Mouse (Mus musculus) forebrain, embryonic 14.5 days (tissue): Measurements from ENCODE around the gene Hdac10. TPM values are rescaled to one million over a fixed set of nuclear protein-coding genes. Genes with fewer than 3 reads are reported as not detected.

Source experiments
- ATAC-seq: fragments of 200-750 bp; cut with Nextera tagmentation; 2 replicates; pipeline ENCODE4 v1.8.0; 2017; ENCODE audit warnings: mild to moderate bottlenecking, moderate library complexity
- DNase-seq: peaks from one replicate; pipeline ENCODE4 v3.0.0-alpha.2; 2015; ENCODE audit warnings: low spot score
- H3K27ac ChIP-seq: fragments of 300-500 bp; sonication (generic); 2 replicates; pipeline ENCODE4 v1.5.1; 2014; ENCODE audit warnings: low read depth, mild to moderate bottlenecking, control low read depth, low read length, moderate library complexity
- H3K27me3 ChIP-seq: fragments of 300-500 bp; sonication (generic); replicated peaks from 2 replicates; pipeline ENCODE4 v1.6.1; 2014; ENCODE audit warnings: low read length, control low read depth, mixed read lengths; ENCODE audit not compliant: control insufficient read depth, insufficient read depth
- H3K36me3 ChIP-seq: fragments of 300-500 bp; sonication (generic); 2 replicates; pipeline ENCODE4 v1.6.1; 2014; ENCODE audit warnings: low read length, control low read depth; ENCODE audit not compliant: control insufficient read depth, insufficient read depth
- H3K4me1 ChIP-seq: fragments of 300-500 bp; sonication (generic); 2 replicates; pipeline ENCODE4 v1.6.1; 2014; ENCODE audit warnings: antibody characterized with exemption, low read length, control low read depth; ENCODE audit not compliant: control insufficient read depth, insufficient read depth
- H3K4me2 ChIP-seq: fragments of 300-500 bp; sonication (generic); 2 replicates; pipeline ENCODE4 v1.6.1; 2014; ENCODE audit warnings: mild to moderate bottlenecking, control low read depth, low read length
- H3K4me3 ChIP-seq: fragments of 300-500 bp; sonication (generic); 2 replicates; pipeline ENCODE4 v1.5.1; 2014; ENCODE audit warnings: low read depth, low read length, control low read depth
- H3K9ac ChIP-seq: fragments of 300-500 bp; sonication (generic); 2 replicates; pipeline ENCODE4 v1.6.1; 2014; ENCODE audit warnings: mild to moderate bottlenecking, low read length, control low read depth, moderate library complexity
- H3K9me3 ChIP-seq: fragments of 300-500 bp; sonication (generic); replicated peaks from 2 replicates; pipeline ENCODE4 v1.6.1; 2016; ENCODE audit warnings: low read length, control low read depth, mixed read lengths; ENCODE audit not compliant: control insufficient read depth
- WGBS: fragments of 180-500 bp; shearing (Covaris S2); extraction: QIAGEN DNeasy Blood & Tissue Kit; methylation state at CpG from one replicate; pipeline ENCODE4 v1.1.7; 2014; 5-methylcytosine and 5-hydroxymethylcytosine counted together
- polyA plus RNA-seq: library from polyadenylated mRNA; unstranded; fragments of >200 nt; fragmentation: Nextera tagmentation; extraction: Ambion mirVana; gene quantifications from 2 replicates; pipeline ENCODE4 v1.2.1, GENCODE M21; 2014

Gene Hdac10
- polyA plus RNA-seq, 1 experiment from 2014 or later = 18.4 TPM

GRCm38 (mm10) chr15:89172276-89172935 is 43.9 kb upstream of the Hdac10 start:
- DNase-seq (no peak), ATAC-seq (no peak)
- H3K4me2 ChIP-seq = peak overlapping the region; percentile 100

GRCm38 (mm10) chr15:89171526-89172051 is 43.1 kb upstream of the Hdac10 start:
- DNase-seq (no peak), ATAC-seq (no peak)
- Histone ChIP-seq H3K4me1 (peaks cover 57% of the 10 kb centered on the region), H3K4me3 (no peak overlapping the region), H3K4me2 (no peak overlapping the region), H3K27me3 (no peaks in the 10 kb centered on the region), H3K27ac (no peak overlapping the region), H3K36me3 (peaks cover 35% of the 10 kb centered on the region), H3K9ac (no peak overlapping the region), H3K9me3 (no peaks in the 10 kb centered on the region)
- 92% methylated on average over 5 of the region's 5 CpGs for whole genome bisulfite sequencing

More at GRCm38 (mm10) chr15:89172276-89172935, 43.9 kb upstream of the Hdac10 start:
- peaks cover 65% of the 10 kb centered on the region for H3K4me1 ChIP-seq
- H3K9ac ChIP-seq = peak overlapping the region; percentile 75
- H3K9me3 ChIP-seq = no peaks in the 10 kb centered on the region
- H3K27ac ChIP-seq = peak overlapping the region; percentile 78
- H3K27me3 ChIP-seq = no peaks in the 10 kb centered on the region
- H3K4me3 ChIP-seq = peak overlapping the region; percentile 51
- WGBS = 20% methylated on average over 17 of the region's 17 CpGs
- H3K36me3 ChIP-seq = peaks cover 27% of the 10 kb centered on the region

- no peak overlapping the region for H3K4me2 ChIP-seq
- no peak overlapping the region for H3K4me3 ChIP-seq
- no peak overlapping the region for H3K9ac ChIP-seq
- no peaks in the 10 kb centered on the region for H3K27me3 ChIP-seq
- no peaks in the 10 kb centered on the region for H3K9me3 ChIP-seq
- peaks cover 50% of the 10 kb centered on the region for H3K36me3 ChIP-seq
- DNase-seq (no peak), ATAC-seq (no peak)
- WGBS = 65% methylated on average over 3 of the region's 3 CpGs
- no peak overlapping the region for H3K27ac ChIP-seq
- peaks cover 44% of the 10 kb centered on the region for H3K4me1 ChIP-seq
Observed at GRCm38 (mm10) chr15:89170102-89170501, 41.6 kb upstream of the Hdac10 start.

- Histone ChIP-seq H3K27ac (peak overlapping the region; percentile 39), H3K27me3 (no peaks in the 10 kb centered on the region), H3K9me3 (no peaks in the 10 kb centered on the region), H3K36me3 (peaks cover 57% of the 10 kb centered on the region), H3K4me3 (no peak overlapping the region), H3K4me2 (no peak overlapping the region), H3K9ac (peak overlapping the region; percentile 43; the same call in 1 of the 2 replicates), H3K4me1 (peaks cover 37% of the 10 kb centered on the region)
- ATAC-seq (peak; percentile 74), DNase-seq (peak; percentile 89)
- WGBS = under 1% methylated on average over 10 of the region's 10 CpGs
Observed at GRCm38 (mm10) chr15:89169431-89169830, 40.9 kb upstream of the Hdac10 start.

GRCm38 (mm10) chr15:89168922-89169321 is 40.4 kb upstream of the Hdac10 start:
- H3K4me3 ChIP-seq = no peak overlapping the region
- no peak for ATAC-seq
- peaks cover 32% of the 10 kb centered on the region for H3K4me1 ChIP-seq
- WGBS = 64% methylated on average over 10 of the region's 10 CpGs
- no peak overlapping the region for H3K4me2 ChIP-seq
- H3K9ac ChIP-seq = peak overlapping the region; percentile 43; the same call in 1 of the 2 replicates
- no peaks in the 10 kb centered on the region for H3K27me3 ChIP-seq
- H3K9me3 ChIP-seq = no peaks in the 10 kb centered on the region
- no peak for DNase-seq
- H3K27ac ChIP-seq = peak overlapping the region; percentile 39; the same call in 1 of the 2 replicates
- H3K36me3 ChIP-seq = peaks cover 62% of the 10 kb centered on the region

- Histone ChIP-seq H3K36me3 (peaks cover 96% of the 10 kb centered on the region), H3K9ac (no peak overlapping the region), H3K9me3 (no peaks in the 10 kb centered on the region), H3K4me1 (peaks cover 13% of the 10 kb centered on the region), H3K4me2 (no peak overlapping the region), H3K27ac (no peak overlapping the region), H3K4me3 (no peak overlapping the region), H3K27me3 (no peaks in the 10 kb centered on the region)
- DNase-seq = no peak
- 95% methylated on average over 12 of the region's 12 CpGs for WGBS
- ATAC-seq = no peak
Observed at GRCm38 (mm10) chr15:89165478-89165877, 37.0 kb upstream of the Hdac10 start.

GRCm38 (mm10) chr15:89161397-89161796 is 32.9 kb upstream of the Hdac10 start:
- H3K9ac ChIP-seq = no peak overlapping the region
- 93% methylated on average over 9 of the region's 9 CpGs for WGBS
- no peaks in the 10 kb centered on the region for H3K9me3 ChIP-seq
- no peak for ATAC-seq
- no peak for DNase-seq
- no peaks in the 10 kb centered on the region for H3K4me1 ChIP-seq
- no peak overlapping the region for H3K4me2 ChIP-seq
- no peaks in the 10 kb centered on the region for H3K27me3 ChIP-seq
- peaks cover 100% of the 10 kb centered on the region for H3K36me3 ChIP-seq
- no peak overlapping the region for H3K27ac ChIP-seq
- H3K4me3 ChIP-seq = no peak overlapping the region

- H3K4me1 ChIP-seq = no peaks in the 10 kb centered on the region
- DNase-seq (no peak), ATAC-seq (no peak)
- no peak overlapping the region for H3K4me2 ChIP-seq
- 94% methylated on average over 16 of the region's 16 CpGs for WGBS
- no peak overlapping the region for H3K27ac ChIP-seq
- no peaks in the 10 kb centered on the region for H3K9me3 ChIP-seq
- H3K27me3 ChIP-seq = no peaks in the 10 kb centered on the region
- H3K36me3 ChIP-seq = peaks cover 100% of the 10 kb centered on the region
- no peak overlapping the region for H3K9ac ChIP-seq
- no peak overlapping the region for H3K4me3 ChIP-seq
Observed at GRCm38 (mm10) chr15:89158516-89158915, 30.0 kb upstream of the Hdac10 start.

- ATAC-seq = peak; percentile 56; the same call in 1 of the 2 replicates
- DNase-seq = peak; percentile 85
- H3K9ac ChIP-seq = no peak overlapping the region
- no peaks in the 10 kb centered on the region for H3K27me3 ChIP-seq
- peaks cover 98% of the 10 kb centered on the region for H3K36me3 ChIP-seq
- H3K4me3 ChIP-seq = no peak overlapping the region
- no peak overlapping the region for H3K27ac ChIP-seq
- H3K4me1 ChIP-seq = no peaks in the 10 kb centered on the region
- no peak overlapping the region for H3K4me2 ChIP-seq
- H3K9me3 ChIP-seq = no peaks in the 10 kb centered on the region
- WGBS = 67% methylated on average over 7 of the region's 7 CpGs
Observed at GRCm38 (mm10) chr15:89157954-89158353, 29.5 kb upstream of the Hdac10 start.
